Comparison of ENCODE assay signal across 27 mouse cellular contexts in genomic region chr13:41211276-41211675, GRCm38 (mm10). TPM values are rescaled to one million over a fixed set of nuclear protein-coding genes. Genes with fewer than 3 reads are reported as not detected.
DNase-seq lines count a peak whose midpoint lies in the region; ATAC-seq lines count a peak whose summit lies in the region.
"Had no signal": no experiment of that assay in that cellular context is flagged by ENCODE, and none has a peak within 500 bp of the region (broad histone marks: within the 10 kb centered on the region; RNA-seq: fewer than 3 reads in every experiment).

No protein-coding gene starts in this region.

- H3K4me2 ChIP-seq in liver, embryonic 11.5 days: peak overlapping the region; percentile 20; the same call in 1 of the 2 replicates
- no peak overlapping the region for H3K4me2 ChIP-seq in liver, embryonic 12.5 days
- H3K4me2 ChIP-seq in liver, embryonic 15.5 days: peak overlapping the region; percentile 29
- H3K4me2 ChIP-seq: forebrain, embryonic 13.5 days; heart, embryonic 15.5 days; hindbrain, embryonic 12.5 days; lung, embryonic 15.5 days; midbrain, embryonic 12.5 days; neural tube, embryonic 13.5 days had no signal

- H3K4me3 ChIP-seq in liver, embryonic 11.5 days (ENCODE audit: low read depth, low read length): no peak overlapping the region
- H3K4me3 ChIP-seq in liver, embryonic 12.5 days: no peak overlapping the region
- H3K4me3 ChIP-seq in liver, embryonic 15.5 days (replicated peaks): no peak overlapping the region
- H3K4me3 ChIP-seq: forebrain, embryonic 13.5 days; heart, embryonic 10.5 days; heart, embryonic 15.5 days; hindbrain, embryonic 12.5 days; lung, embryonic 15.5 days; midbrain, embryonic 12.5 days; neural tube, embryonic 13.5 days had no signal

- no peak for ATAC-seq in liver, embryonic 11.5 days (replicated peaks; ENCODE audit: low FRiP score)
- no peak for ATAC-seq in liver, embryonic 12.5 days
- no peak for ATAC-seq in liver, embryonic 15.5 days (ENCODE audit: insufficient read depth)
- ATAC-seq: activated CD4-positive, CD25-positive, alpha-beta regulatory T cell, adult 4 months; forebrain, embryonic 13.5 days had no signal

- H3K36me3 ChIP-seq in liver, embryonic 11.5 days (ENCODE audit: control insufficient read depth, insufficient read depth, low read length): no peaks in the 10 kb centered on the region
- H3K36me3 ChIP-seq in liver, embryonic 12.5 days: no peaks in the 10 kb centered on the region
- H3K36me3 ChIP-seq in liver, embryonic 15.5 days (replicated peaks): no peaks in the 10 kb centered on the region
- H3K36me3 ChIP-seq: heart, embryonic 10.5 days; heart, embryonic 15.5 days; hindbrain, embryonic 12.5 days; lung, embryonic 15.5 days; midbrain, embryonic 12.5 days; neural tube, embryonic 13.5 days had no signal

- H3K27me3 ChIP-seq in liver, embryonic 11.5 days (replicated peaks; ENCODE audit: control insufficient read depth, insufficient read depth, low read length): no peaks in the 10 kb centered on the region
- H3K27me3 ChIP-seq in liver, embryonic 12.5 days (replicated peaks): no peaks in the 10 kb centered on the region
- no peaks in the 10 kb centered on the region for H3K27me3 ChIP-seq in liver, embryonic 15.5 days
- H3K27me3 ChIP-seq: forebrain, embryonic 13.5 days; heart, embryonic 15.5 days; hindbrain, embryonic 12.5 days; lung, embryonic 15.5 days; midbrain, embryonic 12.5 days; neural tube, embryonic 13.5 days had no signal

- H3K9me3 ChIP-seq in liver, embryonic 11.5 days (ENCODE audit: control insufficient read depth, low read length): no peaks in the 10 kb centered on the region
- H3K9me3 ChIP-seq in liver, embryonic 12.5 days (replicated peaks): no peaks in the 10 kb centered on the region
- no peaks in the 10 kb centered on the region for H3K9me3 ChIP-seq in liver, embryonic 15.5 days (replicated peaks)
- H3K9me3 ChIP-seq: forebrain, embryonic 13.5 days; heart, embryonic 10.5 days; heart, embryonic 15.5 days; hindbrain, embryonic 12.5 days; lung, embryonic 15.5 days; midbrain, embryonic 12.5 days; neural tube, embryonic 13.5 days had no signal

- H3K4me1 ChIP-seq in liver, embryonic 11.5 days (replicated peaks; ENCODE audit: control insufficient read depth, insufficient read depth, low read length): peaks cover 5% of the 10 kb centered on the region; the same call in 1 of the 2 replicates
- H3K4me1 ChIP-seq in liver, embryonic 12.5 days: peaks cover 7% of the 10 kb centered on the region; the same call in 1 of the 2 replicates
- H3K4me1 ChIP-seq in liver, embryonic 15.5 days (replicated peaks): peaks cover 11% of the 10 kb centered on the region
- H3K4me1 ChIP-seq: forebrain, embryonic 13.5 days; heart, embryonic 15.5 days; hindbrain, embryonic 12.5 days had no signal

- H3K27ac ChIP-seq in liver, embryonic 11.5 days (ENCODE audit: low read depth, low read length): no peak overlapping the region
- H3K27ac ChIP-seq in liver, embryonic 12.5 days: no peak overlapping the region
- H3K27ac ChIP-seq in liver, embryonic 15.5 days (replicated peaks): no peak overlapping the region; the same call in 1 of the 2 replicates
- H3K27ac ChIP-seq: forebrain, embryonic 13.5 days; heart, embryonic 10.5 days; heart, embryonic 15.5 days; hindbrain, embryonic 12.5 days; lung, embryonic 15.5 days; midbrain, embryonic 12.5 days; neural tube, embryonic 13.5 days had no signal

- H3K9ac ChIP-seq in liver, embryonic 11.5 days (ENCODE audit: low read depth, low read length): no peak overlapping the region
- no peak overlapping the region for H3K9ac ChIP-seq in liver, embryonic 12.5 days
- H3K9ac ChIP-seq in liver, embryonic 15.5 days: no peak overlapping the region
- H3K9ac ChIP-seq: forebrain, embryonic 13.5 days; heart, embryonic 15.5 days; hindbrain, embryonic 12.5 days; lung, embryonic 15.5 days; midbrain, embryonic 12.5 days; neural tube, embryonic 13.5 days had no signal

- DNase-seq in kidney, adult 8-10 months: peak; percentile 20 to 49
- DNase-seq in kidney, postnatal 10 days: no peak
- DNase-seq in liver, embryonic 11.5 days (ENCODE audit: low spot score): no peak
- DNase-seq in kidney, postnatal 36 days: peak; percentile 39 to 51
- DNase-seq in adrenal gland, postnatal 25 days: no peak
- DNase-seq in lung, postnatal 10 days: no peak
- DNase-seq: adrenal gland, adult 2 months; B cell, adult 2 months; cerebellum, adult 8-10 months; cerebellum, postnatal 25 days; gastrocnemius, postnatal 25 days; heart, adult 11 months; layer of hippocampus, postnatal 36 days; left cerebral cortex, postnatal 4 days; lung, postnatal 36 days; thymus, postnatal 14 days had no signal

- 75% methylated on average over 4 of the region's 4 CpGs for WGBS in liver, embryonic 11.5 days
- WGBS in liver, embryonic 12.5 days (ENCODE audit: insufficient replicate concordance): 60% methylated on average over 4 of the region's 4 CpGs
- WGBS in liver, embryonic 15.5 days (ENCODE audit: insufficient replicate concordance): 57% methylated on average over 4 of the region's 4 CpGs

RNA-seq across cellular contexts. Expression of gene Elovl2, which starts 8.9 kb away (rescaled TPM):
- 32.5 and 38.1 TPM in 2 replicates for polyA plus RNA-seq in liver, embryonic 11.5 days (2014; fragmentation: Nextera tagmentation; extraction: Ambion mirVana)
- 27.3 and 27.7 TPM in 2 replicates for polyA plus RNA-seq in liver, embryonic 12.5 days (2016; fragmentation: Nextera tagmentation; extraction: Ambion mirVana)
- polyA plus RNA-seq in liver, embryonic 15.5 days (2015; fragmentation: Nextera tagmentation; extraction: Ambion mirVana): 42.5 and 44.7 TPM in 2 replicates
- total RNA-seq in adrenal gland, postnatal 25 days (2021): 0.33 and 3.1 TPM in 2 replicates
- total RNA-seq: gastrocnemius, postnatal 25 days; megakaryocyte, adult 5-6 weeks had no signal
- polyA plus RNA-seq: activated CD4-positive, CD25-positive, alpha-beta regulatory T cell, adult 4 months had no signal

RNA-seq across cellular contexts. Expression of gene Smim13, which starts 38.4 kb away (rescaled TPM):
- 12.6 and 16.9 TPM in 2 replicates for polyA plus RNA-seq in liver, embryonic 11.5 days (2014; fragmentation: Nextera tagmentation; extraction: Ambion mirVana)
- polyA plus RNA-seq in liver, embryonic 12.5 days (2016; fragmentation: Nextera tagmentation; extraction: Ambion mirVana): 10.3 and 11.2 TPM in 2 replicates
- polyA plus RNA-seq in liver, embryonic 15.5 days (2015; fragmentation: Nextera tagmentation; extraction: Ambion mirVana): 4.1 and 4.6 TPM in 2 replicates
- total RNA-seq in adrenal gland, postnatal 25 days (2021): 11.0 and 14.4 TPM in 2 replicates

Comparison
In these comparisons a context has a peak if more than half of its experiments do, and no peak if none do; other contexts are left out.
1. DNase-seq: peak in kidney, adult 8-10 months (2 of 2) and kidney, postnatal 36 days (2 of 2); none in kidney, postnatal 10 days (single experiment), liver, embryonic 11.5 days (single experiment), adrenal gland, postnatal 25 days (single experiment) and lung, postnatal 10 days (single experiment).